Mouse (Mus musculus): ENCODE data around the gene Arpin. TPM values are rescaled to one million over a fixed set of nuclear protein-coding genes. Genes with fewer than 3 reads are reported as not detected.

Gene Arpin
- polyA plus RNA-seq, 1 experiment from 2014 or later, result 38.1 TPM

DNA sequence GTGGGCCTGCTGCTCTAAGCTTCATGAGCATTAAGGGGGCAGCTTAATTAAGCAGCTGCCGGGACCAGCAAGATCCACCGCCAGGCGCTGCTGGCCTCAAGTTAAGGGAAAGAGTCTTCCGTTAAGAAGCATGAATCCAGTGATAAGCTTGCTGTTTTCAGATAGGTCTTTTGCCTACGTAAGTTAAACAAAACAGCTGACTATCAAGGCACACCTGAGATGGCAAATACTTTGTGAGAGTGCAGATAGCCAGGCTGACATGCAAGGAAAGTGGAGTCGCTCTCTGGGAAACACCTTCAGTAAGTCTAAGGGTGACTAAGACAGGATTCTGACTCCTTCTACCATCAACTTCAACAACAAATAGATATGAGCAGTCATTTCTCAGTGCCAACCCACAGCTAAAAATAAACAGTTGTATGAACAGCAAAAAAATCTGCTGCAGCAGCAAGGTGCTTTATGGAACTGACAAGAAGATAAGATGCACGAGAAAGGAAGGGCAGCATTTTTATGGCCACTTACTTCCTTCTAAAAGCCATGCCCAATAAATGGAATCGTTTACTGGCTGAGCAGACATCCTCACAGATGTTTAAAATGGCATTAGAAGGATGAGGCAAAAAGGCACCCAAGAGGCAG is 31.9 kb downstream of the Arpin start:
- H3K4me1 ChIP-seq (ENCODE audit: control insufficient read depth, insufficient read depth, low read length), result peaks cover 2% of the 10 kb centered on the region; the same call in 1 of the 2 replicates
- H3K36me3 ChIP-seq (ENCODE audit: control insufficient read depth, insufficient read depth, low read length), result no peaks in the 10 kb centered on the region
- peak overlapping the region; percentile 33; the same call in 1 of the 2 replicates for H3K27ac ChIP-seq (ENCODE audit: low read length)
- 65% methylated on average over 8 of the region's 8 CpGs for WGBS
- H3K9me3 ChIP-seq (replicated peaks; ENCODE audit: control insufficient read depth, low read length), result no peaks in the 10 kb centered on the region
- H3K4me3 ChIP-seq (replicated peaks; ENCODE audit: low read length), result no peak overlapping the region
- H3K9ac ChIP-seq (ENCODE audit: low read length), result no peak overlapping the region
- no peak overlapping the region for H3K4me2 ChIP-seq (ENCODE audit: low read depth, low read length)
- ATAC-seq (ENCODE audit: insufficient read depth, low FRiP score), result no peak
- no peaks in the 10 kb centered on the region for H3K27me3 ChIP-seq (ENCODE audit: control insufficient read depth, insufficient read depth, low read length)

GRCm38 (mm10) chr7:79900753-79901152 is 34.4 kb downstream of the Arpin start:
- Histone ChIP-seq H3K27ac (ENCODE audit: low read length) (no peak overlapping the region), H3K36me3 (ENCODE audit: control insufficient read depth, insufficient read depth, low read length) (no peaks in the 10 kb centered on the region)
- WGBS, result 94% methylated on average over 6 of the region's 6 CpGs

GRCm38 (mm10) chr7:79895225-79895624 is 39.9 kb downstream of the Arpin start:
- no peak for ATAC-seq (ENCODE audit: insufficient read depth, low FRiP score)
- Histone ChIP-seq H3K9ac (ENCODE audit: low read length) (no peak overlapping the region), H3K27ac (ENCODE audit: low read length) (no peak overlapping the region), H3K4me3 (replicated peaks; ENCODE audit: low read length) (no peak overlapping the region), H3K27me3 (ENCODE audit: control insufficient read depth, insufficient read depth, low read length) (no peaks in the 10 kb centered on the region), H3K4me1 (ENCODE audit: control insufficient read depth, insufficient read depth, low read length) (0 out of 2 replicates have a peak, but pooled peaks cover 3% of the 10 kb centered on the region), H3K9me3 (replicated peaks; ENCODE audit: control insufficient read depth, low read length) (no peaks in the 10 kb centered on the region), H3K36me3 (ENCODE audit: control insufficient read depth, insufficient read depth, low read length) (no peaks in the 10 kb centered on the region), H3K4me2 (ENCODE audit: low read depth, low read length) (no peak overlapping the region)
- 80% methylated on average over 3 of the region's 3 CpGs for WGBS

More at GRCm38 (mm10) chr7:79900753-79901152, 34.4 kb downstream of the Arpin start:
- Histone ChIP-seq H3K4me1 (ENCODE audit: control insufficient read depth, insufficient read depth, low read length) (peaks cover 2% of the 10 kb centered on the region; the same call in 1 of the 2 replicates), H3K9ac (ENCODE audit: low read length) (no peak overlapping the region), H3K4me3 (replicated peaks; ENCODE audit: low read length) (no peak overlapping the region), H3K4me2 (ENCODE audit: low read depth, low read length) (no peak overlapping the region), H3K27me3 (ENCODE audit: control insufficient read depth, insufficient read depth, low read length) (no peaks in the 10 kb centered on the region), H3K9me3 (replicated peaks; ENCODE audit: control insufficient read depth, low read length) (no peaks in the 10 kb centered on the region)
- ATAC-seq (ENCODE audit: insufficient read depth, low FRiP score), result no peak

DNA sequence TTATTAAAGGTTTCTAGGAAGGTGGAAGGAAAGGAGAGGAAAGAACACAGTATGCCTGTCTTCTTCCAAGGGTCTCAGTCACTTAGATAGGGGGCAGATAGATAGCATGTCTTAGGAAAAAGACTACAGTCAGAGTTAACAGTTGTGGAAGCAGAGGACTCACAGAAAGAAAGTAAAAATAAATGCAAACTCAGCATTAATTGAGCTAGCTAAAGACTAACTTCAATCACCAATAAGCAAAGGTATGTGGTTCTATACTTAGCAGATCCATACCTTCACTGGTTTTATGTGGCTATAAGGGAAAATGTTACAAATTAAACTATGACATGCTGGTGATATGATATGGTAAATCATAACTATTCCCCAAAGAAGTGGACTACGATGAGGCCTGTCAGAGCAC is 40.4 kb downstream of the Arpin start:
- ATAC-seq (ENCODE audit: insufficient read depth, low FRiP score), result no peak
- H3K4me3 ChIP-seq (replicated peaks; ENCODE audit: low read length), result no peak overlapping the region
- WGBS, result 95% methylated on average over 1 of the region's 1 CpGs
- no peaks in the 10 kb centered on the region for H3K9me3 ChIP-seq (replicated peaks; ENCODE audit: control insufficient read depth, low read length)
- H3K4me2 ChIP-seq (ENCODE audit: low read depth, low read length), result no peak overlapping the region
- H3K27ac ChIP-seq (ENCODE audit: low read length), result no peak overlapping the region
- H3K36me3 ChIP-seq (ENCODE audit: control insufficient read depth, insufficient read depth, low read length), result no peaks in the 10 kb centered on the region
- no peak overlapping the region for H3K9ac ChIP-seq (ENCODE audit: low read length)
- no peaks in the 10 kb centered on the region for H3K27me3 ChIP-seq (ENCODE audit: control insufficient read depth, insufficient read depth, low read length)
- 0 out of 2 replicates have a peak, but pooled peaks cover 3% of the 10 kb centered on the region for H3K4me1 ChIP-seq (ENCODE audit: control insufficient read depth, insufficient read depth, low read length)

DNA sequence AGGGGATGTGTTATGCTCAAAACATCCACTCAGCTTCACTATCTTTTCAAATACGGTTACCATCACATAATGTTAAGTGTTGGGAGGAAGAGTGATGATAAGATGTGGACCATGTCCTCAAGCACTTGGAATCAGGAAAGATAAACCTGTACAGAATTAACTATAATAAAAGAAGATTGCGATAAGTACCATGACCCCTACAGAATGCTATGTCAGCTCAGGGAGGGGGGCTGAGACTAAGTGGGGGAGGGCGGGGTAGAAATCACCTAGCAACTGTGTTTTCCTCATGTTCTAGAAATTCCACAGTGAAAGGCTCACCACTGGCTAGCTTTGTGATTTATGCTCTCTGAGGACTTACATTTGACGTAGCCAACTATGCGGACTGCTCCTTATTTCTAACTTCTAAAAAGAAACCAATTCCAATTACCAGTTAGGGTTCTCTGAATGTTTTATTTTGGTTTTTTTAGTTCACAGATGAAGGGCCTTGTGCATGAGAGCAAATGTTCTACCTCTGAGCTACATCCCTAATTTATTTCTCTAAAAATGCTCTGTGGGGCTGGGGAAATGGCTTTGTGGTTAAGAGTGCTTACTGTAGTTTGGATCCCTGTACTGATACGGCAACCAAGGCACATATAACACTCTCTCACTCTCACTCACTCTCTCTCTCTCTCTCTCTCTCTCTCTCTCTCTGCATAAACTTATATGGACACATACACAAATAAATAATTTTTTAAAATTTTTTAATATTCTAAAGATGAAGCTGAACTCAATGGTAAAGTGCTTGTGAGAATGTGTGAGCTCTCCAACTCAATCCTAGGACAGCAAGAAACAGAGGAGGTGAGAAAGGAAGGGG is 42.4 kb downstream of the Arpin start:
- Histone ChIP-seq H3K4me2 (ENCODE audit: low read depth, low read length) (no peak overlapping the region), H3K9ac (ENCODE audit: low read length) (no peak overlapping the region), H3K4me1 (ENCODE audit: control insufficient read depth, insufficient read depth, low read length) (0 out of 2 replicates have a peak, but pooled peaks cover 3% of the 10 kb centered on the region), H3K9me3 (replicated peaks; ENCODE audit: control insufficient read depth, low read length) (no peaks in the 10 kb centered on the region), H3K36me3 (ENCODE audit: control insufficient read depth, insufficient read depth, low read length) (no peaks in the 10 kb centered on the region), H3K27ac (ENCODE audit: low read length) (no peak overlapping the region; the same call in 1 of the 2 replicates), H3K4me3 (replicated peaks; ENCODE audit: low read length) (no peak overlapping the region), H3K27me3 (ENCODE audit: control insufficient read depth, insufficient read depth, low read length) (no peaks in the 10 kb centered on the region)
- WGBS, result 64% methylated on average over 6 of the region's 6 CpGs
- peak; percentile 25; the same call in 1 of the 2 replicates for ATAC-seq (ENCODE audit: insufficient read depth, low FRiP score)

DNA sequence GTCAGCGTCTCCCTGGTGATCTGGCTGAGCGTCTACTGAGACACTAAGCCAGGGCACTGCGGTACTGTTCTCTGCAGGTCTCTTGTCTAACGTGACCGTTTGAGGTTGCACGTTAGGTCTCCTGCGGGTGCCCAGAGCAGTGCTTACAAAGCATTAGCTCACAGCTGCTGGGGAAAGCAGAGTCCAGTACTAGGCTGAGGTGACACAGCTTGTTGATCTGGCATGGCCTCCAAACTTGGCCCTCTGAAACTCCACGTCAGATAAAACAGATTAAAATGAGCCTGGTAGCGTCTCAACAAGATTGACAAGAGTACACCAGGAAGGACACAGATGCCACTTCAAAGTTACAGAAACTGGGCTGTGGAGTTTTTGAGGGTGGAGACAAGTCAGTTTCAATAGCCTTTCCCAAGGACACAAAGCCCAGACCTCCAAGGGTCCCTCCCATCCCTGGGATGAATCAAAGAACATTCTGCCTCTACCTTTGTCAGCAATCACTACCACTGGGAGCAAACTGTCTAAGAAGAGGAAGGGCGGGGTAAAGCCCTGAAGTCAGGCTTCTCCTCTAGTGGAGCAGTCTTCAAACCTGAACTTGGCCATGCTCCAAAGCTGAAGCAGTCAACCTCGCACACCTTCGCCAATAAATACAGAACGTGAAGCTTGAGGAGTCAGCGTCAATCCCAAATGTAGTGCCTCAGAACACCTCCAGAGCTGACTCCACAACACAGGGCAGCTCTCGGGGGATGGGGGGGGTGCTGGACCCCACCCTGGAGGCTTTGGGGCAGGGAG is 44.5 kb downstream of the Arpin start:
- ATAC-seq (ENCODE audit: insufficient read depth, low FRiP score), result no peak; the same call in 1 of the 2 replicates
- Histone ChIP-seq H3K9ac (ENCODE audit: low read length) (no peak overlapping the region), H3K36me3 (ENCODE audit: control insufficient read depth, insufficient read depth, low read length) (no peaks in the 10 kb centered on the region), H3K4me1 (ENCODE audit: control insufficient read depth, insufficient read depth, low read length) (0 out of 2 replicates have a peak, but pooled peaks cover 3% of the 10 kb centered on the region), H3K4me3 (replicated peaks; ENCODE audit: low read length) (no peak overlapping the region), H3K27me3 (ENCODE audit: control insufficient read depth, insufficient read depth, low read length) (no peaks in the 10 kb centered on the region), H3K4me2 (ENCODE audit: low read depth, low read length) (no peak overlapping the region), H3K27ac (ENCODE audit: low read length) (peak overlapping the region; percentile 69), H3K9me3 (replicated peaks; ENCODE audit: control insufficient read depth, low read length) (no peaks in the 10 kb centered on the region)
- WGBS, result 79% methylated on average over 15 of the region's 15 CpGs

GRCm38 (mm10) chr7:79888603-79889002 is 46.6 kb downstream of the Arpin start:
- peak overlapping the region; percentile 79 for H3K27ac ChIP-seq (ENCODE audit: low read length)
- ATAC-seq (ENCODE audit: insufficient read depth, low FRiP score), result peak; percentile 90
- H3K36me3 ChIP-seq (ENCODE audit: control insufficient read depth, insufficient read depth, low read length), result no peaks in the 10 kb centered on the region
- WGBS, result 65% methylated on average over 9 of the region's 9 CpGs
- H3K4me2 ChIP-seq (ENCODE audit: low read depth, low read length), result 0 out of 2 replicates have a peak overlapping the region, but pooled peaks have one; percentile 1
- H3K4me3 ChIP-seq (replicated peaks; ENCODE audit: low read length), result no peak overlapping the region
- H3K27me3 ChIP-seq (ENCODE audit: control insufficient read depth, insufficient read depth, low read length), result no peaks in the 10 kb centered on the region
- H3K9me3 ChIP-seq (replicated peaks; ENCODE audit: control insufficient read depth, low read length), result no peaks in the 10 kb centered on the region
- H3K9ac ChIP-seq (ENCODE audit: low read length), result no peak overlapping the region
- 0 out of 2 replicates have a peak, but pooled peaks cover 3% of the 10 kb centered on the region for H3K4me1 ChIP-seq (ENCODE audit: control insufficient read depth, insufficient read depth, low read length)

- Histone ChIP-seq H3K9me3 (replicated peaks; ENCODE audit: control insufficient read depth, low read length) (no peaks in the 10 kb centered on the region), H3K36me3 (ENCODE audit: control insufficient read depth, insufficient read depth, low read length) (no peaks in the 10 kb centered on the region; the same call in 1 of the 2 replicates), H3K4me2 (ENCODE audit: low read depth, low read length) (no peak overlapping the region), H3K4me1 (ENCODE audit: control insufficient read depth, insufficient read depth, low read length) (peaks cover 3% of the 10 kb centered on the region; the same call in 1 of the 2 replicates), H3K27me3 (ENCODE audit: control insufficient read depth, insufficient read depth, low read length) (no peaks in the 10 kb centered on the region), H3K27ac (ENCODE audit: low read length) (no peak overlapping the region), H3K4me3 (replicated peaks; ENCODE audit: low read length) (no peak overlapping the region), H3K9ac (ENCODE audit: low read length) (no peak overlapping the region)
- 76% methylated on average over 7 of the region's 7 CpGs for WGBS
- ATAC-seq (ENCODE audit: insufficient read depth, low FRiP score), result no peak
Observed at GRCm38 (mm10) chr7:79883613-79884334, 51.4 kb downstream of the Arpin start.

All from stomach, embryonic 16.5 days (tissue).